Mouse (Mus musculus) right cerebral cortex, postnatal 10 days (tissue): ENCODE results near the gene Neurl4.
"Not testable (repeated sequence)": the region's sequence is repeated elsewhere in the genome, so short reads cannot be mapped to it uniquely, and the experiment has no call there.

Source experiments
- DNase-seq, 2 experiments: peaks; one replicate each; pipeline ENCODE4 v3.0.0; 2021; ENCODE audit warnings: low spot score in 2 of 2

Gene Neurl4

GRCm38 (mm10) chr11:69913554-69914371 lies 12.9 kb downstream of the Neurl4 start, which contains the start of gene Gps2:
Gps2 (plus strand) TSS chr11:69913888.
- DNase-seq = peak; percentile 96

GRCm38 (mm10) chr11:69914372-69914764 lies 13.5 kb downstream of the Neurl4 start:
- DNase-seq = no peak

GRCm38 (mm10) chr11:69914917-69915430 lies 14.1 kb downstream of the Neurl4 start:
- DNase-seq = no peak

DNA sequence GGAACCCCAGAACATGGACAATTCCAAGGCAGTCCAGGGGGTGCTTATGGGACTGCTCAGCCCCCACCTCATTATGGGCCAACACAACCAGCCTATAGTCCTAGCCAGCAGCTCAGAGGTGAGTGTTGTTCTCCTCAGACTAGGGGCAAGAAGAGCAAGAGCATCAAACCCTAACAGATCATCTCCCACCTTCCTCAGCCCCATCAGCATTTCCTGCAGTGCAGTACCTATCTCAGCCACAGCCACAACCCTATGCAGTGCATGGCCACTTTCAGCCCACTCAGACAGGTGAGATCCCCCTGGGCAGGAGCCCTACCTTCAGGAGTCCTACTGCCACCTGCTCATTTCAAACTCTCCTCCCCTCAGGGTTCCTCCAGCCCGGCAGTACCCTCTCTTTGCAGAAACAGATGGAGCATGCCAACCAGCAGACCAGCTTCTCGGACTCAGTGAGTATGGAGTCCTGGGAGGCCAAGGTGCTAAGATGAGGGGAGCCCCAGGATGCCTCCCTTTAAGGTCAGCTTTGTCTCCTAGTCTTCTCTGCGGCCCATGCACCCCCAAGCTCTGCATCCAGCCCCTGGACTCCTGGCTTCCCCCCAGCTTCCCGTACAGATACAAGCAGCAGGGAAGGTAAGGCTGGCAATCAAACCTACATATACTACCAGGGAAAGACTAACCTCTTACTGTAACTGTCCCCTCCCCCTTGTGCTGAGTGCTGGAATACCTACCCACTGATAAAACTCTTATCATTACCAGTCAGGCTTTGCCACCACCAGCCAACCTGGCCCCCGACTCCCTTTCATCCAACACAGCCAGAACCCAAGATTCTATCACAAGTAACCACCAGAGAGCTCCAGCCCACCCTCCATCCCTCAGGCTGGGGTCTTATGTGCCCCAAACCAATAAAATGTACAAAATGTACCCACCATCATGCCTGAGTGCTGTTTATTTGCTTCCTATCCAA lies 15.1 kb downstream of the Neurl4 start:
- DNase-seq = no peak

- not testable (repeated sequence) for DNase-seq
Measured at GRCm38 (mm10) chr11:69916652-69917378, 15.9 kb downstream of the Neurl4 start.

GRCm38 (mm10) chr11:69917379-69917948 lies 16.6 kb downstream of the Neurl4 start:
- DNase-seq = no peak

- DNase-seq = no peak
Measured at GRCm38 (mm10) chr11:69918118-69918517, 17.2 kb downstream of the Neurl4 start.

DNA sequence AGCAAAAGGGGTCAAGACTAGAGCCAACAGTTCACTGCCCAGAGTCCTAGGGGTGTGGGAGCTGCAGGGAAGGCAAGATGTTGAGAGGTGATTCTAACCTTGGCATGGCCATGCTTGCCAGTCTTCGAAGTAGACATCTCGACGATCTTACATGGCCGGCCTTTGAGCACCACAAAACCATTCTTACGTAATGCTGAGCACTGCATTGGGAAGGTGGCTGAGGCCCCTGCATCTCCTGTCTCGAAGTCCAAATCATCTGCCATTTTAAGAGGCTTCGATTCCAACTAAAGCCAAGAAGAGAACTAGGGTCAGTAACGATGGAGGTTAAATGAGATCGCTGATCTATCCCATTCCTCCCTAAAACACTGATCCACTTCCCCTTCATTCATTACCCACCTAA lies 18.2 kb downstream of the Neurl4 start:
- DNase-seq = no peak

DNA sequence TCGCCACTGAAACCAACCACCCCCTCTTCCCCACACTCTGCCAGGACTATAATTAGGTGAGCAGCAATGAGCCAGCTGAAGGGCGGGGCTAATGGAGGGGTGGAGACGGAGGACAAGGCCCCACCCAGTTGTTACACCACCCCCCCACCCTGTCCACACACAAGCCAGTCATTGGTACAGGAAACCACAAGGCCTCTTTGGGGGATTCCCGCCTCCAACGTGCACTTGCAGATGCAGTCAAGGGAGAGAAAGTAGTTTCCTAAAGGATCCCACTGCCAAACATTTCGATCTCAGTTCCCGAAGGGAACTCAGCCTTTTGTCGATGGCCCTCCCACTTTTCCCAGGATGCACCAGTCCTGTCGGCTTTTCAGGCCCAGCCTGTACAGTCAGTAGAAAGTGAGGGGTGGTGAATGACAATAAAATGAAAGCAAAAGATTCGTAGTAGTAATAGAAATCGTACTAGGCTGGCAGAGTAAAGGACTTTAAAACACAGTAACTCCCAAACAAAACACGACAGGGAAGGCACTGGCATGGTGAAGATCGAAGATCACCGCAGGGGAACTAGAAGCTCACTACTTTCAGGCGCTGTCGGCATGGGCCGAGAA lies 18.9 kb downstream of the Neurl4 start:
- DNase-seq = peak; percentile 53 to 62

DNA sequence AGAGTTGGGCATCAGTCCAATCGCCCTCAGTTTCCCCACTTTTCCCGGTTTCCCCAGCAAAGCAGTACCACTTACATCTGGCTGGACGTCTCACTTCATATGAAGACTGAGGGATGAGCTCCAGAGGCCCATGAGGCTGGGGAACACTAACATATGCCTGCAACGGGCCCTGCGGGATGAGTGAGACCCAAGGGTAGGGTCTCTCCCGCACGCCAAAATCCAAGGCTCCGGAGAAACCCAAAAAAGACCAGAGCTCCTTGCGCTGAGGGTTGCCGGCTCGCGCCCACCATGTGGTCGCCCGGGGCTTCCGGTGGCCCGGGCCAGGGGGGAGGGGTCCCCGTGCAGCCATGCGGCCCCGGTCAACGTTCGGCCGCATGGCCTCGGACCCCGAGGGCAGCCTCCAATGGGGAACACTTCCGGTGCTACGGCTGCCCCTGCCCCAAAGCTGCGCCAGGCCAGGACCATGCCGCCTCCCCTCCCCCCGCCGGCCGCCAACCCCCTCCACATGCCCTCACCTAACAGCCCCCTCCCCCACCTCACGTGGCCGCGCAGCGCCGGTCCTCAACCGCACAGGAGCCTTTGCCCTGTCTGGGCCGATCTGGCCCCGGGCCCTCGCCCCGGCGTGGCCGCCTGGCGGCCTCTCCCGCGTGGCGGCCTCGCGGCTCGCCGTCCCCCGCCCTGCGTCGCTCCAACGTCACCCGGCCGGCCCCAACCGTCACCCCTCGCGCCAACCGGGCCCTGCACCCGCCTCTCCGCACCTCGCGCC lies 19.6 kb downstream of the Neurl4 start:
- peak in 1 of 2 experiments; percentile 70 for DNase-seq

GRCm38 (mm10) chr11:69921114-69922011 lies 20.5 kb downstream of the Neurl4 start, which contains the start of gene Eif5a:
Eif5a (minus strand) TSS chr11:69921958.
- peak; percentile 100 for DNase-seq

- DNase-seq = no peak
Measured at GRCm38 (mm10) chr11:69922012-69922756, 21.3 kb downstream of the Neurl4 start.

- no peak for DNase-seq
Measured at GRCm38 (mm10) chr11:69922796-69923195, 21.9 kb downstream of the Neurl4 start.

DNA sequence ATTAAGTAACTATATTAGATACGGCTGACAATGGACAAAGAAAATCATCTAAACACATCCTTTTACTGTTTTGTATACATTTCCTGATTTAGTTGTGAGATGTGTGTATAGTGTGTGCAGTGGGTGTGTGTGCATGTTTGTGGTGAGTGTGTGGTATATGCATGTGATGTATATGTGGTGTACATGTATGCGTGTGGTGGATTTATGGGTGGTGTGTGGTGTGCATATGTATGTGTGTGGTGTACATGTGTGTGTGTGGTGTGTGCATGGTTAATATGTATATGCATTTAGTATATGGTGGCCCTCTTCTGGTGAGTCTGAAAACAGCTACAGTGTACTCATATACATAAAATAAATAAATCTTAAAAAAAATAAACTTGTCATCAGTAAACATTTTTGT lies 26.6 kb downstream of the Neurl4 start:
- DNase-seq = no peak

- DNase-seq = no peak
Measured at GRCm38 (mm10) chr11:69929712-69930111, 28.8 kb downstream of the Neurl4 start.

DNA sequence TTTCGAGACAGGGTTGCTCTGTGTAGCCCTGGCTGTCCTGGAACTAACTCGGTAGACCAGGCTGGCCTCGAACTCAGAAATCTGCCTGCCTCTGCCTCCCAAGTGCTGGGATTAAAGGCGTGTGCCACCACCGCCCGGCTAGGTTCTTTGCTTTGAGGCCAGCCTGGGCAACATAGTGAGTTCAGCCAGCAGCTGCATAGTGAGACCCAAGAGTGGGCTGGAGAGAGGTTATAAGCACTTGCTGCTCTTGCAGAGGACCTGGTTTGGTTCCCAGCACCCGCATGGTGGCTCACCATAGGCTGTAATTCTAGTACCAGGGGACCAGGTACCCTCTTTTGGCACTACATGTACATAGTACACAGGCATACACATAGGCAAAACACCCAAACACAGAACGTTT lies 29.3 kb downstream of the Neurl4 start:
- DNase-seq = not testable (repeated sequence)

- no peak for DNase-seq
Measured at GRCm38 (mm10) chr11:69930967-69931537, 30.2 kb downstream of the Neurl4 start.

DNA sequence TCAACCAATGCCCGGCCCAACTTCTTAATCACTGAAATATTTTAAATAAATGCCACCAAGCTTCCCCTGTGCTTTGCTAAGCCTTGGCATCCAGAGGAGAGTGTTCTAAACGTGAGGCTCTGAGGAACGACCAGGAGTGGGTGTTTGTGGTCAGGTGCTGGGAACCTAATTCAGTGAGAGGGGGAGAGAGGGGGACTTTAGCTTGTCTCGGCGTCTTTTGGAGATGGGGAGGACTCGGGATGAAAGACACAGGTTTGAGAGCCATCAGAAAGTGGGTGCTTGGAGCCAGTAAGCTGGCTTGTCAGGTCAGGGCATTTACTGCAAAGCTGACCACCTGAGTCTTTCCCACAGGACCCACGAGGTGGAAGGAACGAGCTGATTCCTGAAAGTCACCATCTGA lies 30.9 kb downstream of the Neurl4 start:
- no peak for DNase-seq
